In the genomic region with DNA sequence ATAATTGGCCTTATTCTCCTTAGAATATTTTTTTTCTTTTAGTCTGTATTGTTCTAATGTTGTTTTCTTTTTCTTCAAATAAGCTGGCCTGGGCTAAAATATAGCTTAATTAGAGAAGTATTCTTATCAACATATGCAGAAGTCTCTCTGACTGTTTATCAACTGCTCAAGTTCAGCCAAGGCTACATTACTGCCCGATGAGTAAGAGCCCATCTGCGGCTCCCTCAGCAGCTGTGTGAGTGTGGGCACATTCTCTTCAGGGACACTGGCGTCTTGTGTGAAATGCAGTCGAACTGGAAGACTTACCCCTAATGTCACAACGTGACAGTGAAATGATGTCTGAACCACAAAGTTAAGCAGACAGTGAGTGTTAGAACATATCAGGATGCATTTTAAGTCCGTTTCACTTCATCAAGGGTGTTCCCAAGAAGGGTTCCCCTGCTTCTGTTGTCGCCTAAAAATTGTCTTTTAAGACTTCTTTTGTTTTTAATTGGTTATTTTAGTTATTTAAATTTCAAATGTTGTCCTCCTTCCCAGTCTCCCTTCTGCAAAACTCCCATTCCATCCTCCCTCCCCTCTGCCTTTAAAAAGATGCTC, we compare ENCODE assay signal across 10 mouse cellular contexts.
DNase-seq lines count a peak whose midpoint lies in the region; ATAC-seq and TF ChIP-seq lines count a peak whose summit lies in the region.
"Had no signal": no experiment of that assay in that cellular context is flagged by ENCODE, and none has a peak within 500 bp of the region (broad histone marks: within the 10 kb centered on the region; RNA-seq: fewer than 3 reads in every experiment).

No protein-coding gene starts in this region.

- TF ChIP-seq POLR2A in heart, adult 2 months (IDR thresholded peaks at IDR 0.05; ENCODE audit: insufficient read depth, low read depth, low read length): no peak
- TF ChIP-seq POLR2A in myocyte (IDR thresholded peaks at IDR 0.05; ENCODE audit: insufficient read length, low read depth): no peak

- intact Hi-C loops in heart, adult 2 months (cut with DNase I): no loop called here
- intact Hi-C loops in heart, postnatal 25 days (cut with DNase I): loop anchor here (5.0 kb wide), 1 partner anchor 182 kb away; a partner anchor contains a TSS

- no peak for ATAC-seq in activated CD4-positive, CD25-positive, alpha-beta regulatory T cell, adult 4 months
- ATAC-seq: intestine, embryonic 15.5 days had no signal

- H3K4me2 ChIP-seq in myocyte (ENCODE audit: low read depth): peak overlapping the region; percentile 77
- H3K4me2 ChIP-seq: embryonic facial prominence, embryonic 15.5 days; intestine, embryonic 15.5 days had no signal

- TF ChIP-seq EP300 in heart, adult 2 months (IDR thresholded peaks at IDR 0.05; ENCODE audit: insufficient read depth, low read depth, low read length): no peak

- no peak overlapping the region for H3K9ac ChIP-seq in heart, adult 2 months (ENCODE audit: low read depth, low read length)
- H3K9ac ChIP-seq: embryonic facial prominence, embryonic 15.5 days; intestine, embryonic 15.5 days had no signal

- TF ChIP-seq CTCF in heart, adult 2 months (IDR thresholded peaks at IDR 0.05): no peak

- no peaks in the 10 kb centered on the region for H3K27me3 ChIP-seq in heart, adult 2 months (ENCODE audit: control insufficient read depth, insufficient read depth, low read length)
- no peaks in the 10 kb centered on the region for H3K27me3 ChIP-seq in myocyte (ENCODE audit: control insufficient read depth, insufficient read depth, insufficient read length)
- H3K27me3 ChIP-seq: embryonic facial prominence, embryonic 15.5 days; intestine, embryonic 15.5 days had no signal

- H3K4me1 ChIP-seq in heart, adult 2 months (ENCODE audit: control insufficient read depth, insufficient read depth, low read length): no peaks in the 10 kb centered on the region
- H3K4me1 ChIP-seq: embryonic facial prominence, embryonic 15.5 days; intestine, embryonic 15.5 days had no signal

- H3K36me3 ChIP-seq in heart, adult 2 months (ENCODE audit: control insufficient read depth, insufficient read depth, low read length): peaks cover 5% of the 10 kb centered on the region
- H3K36me3 ChIP-seq in myocyte (ENCODE audit: control insufficient read depth, insufficient read depth): no peaks in the 10 kb centered on the region
- H3K36me3 ChIP-seq: embryonic facial prominence, embryonic 15.5 days; intestine, embryonic 15.5 days had no signal

- no peak overlapping the region for H3K4me3 ChIP-seq in heart, adult 2 months
- H3K4me3 ChIP-seq in myocyte: no peak overlapping the region
- H3K4me3 ChIP-seq: embryonic facial prominence, embryonic 15.5 days; intestine, embryonic 15.5 days had no signal

- DNase-seq in heart, adult 2 months: peak in 1 of 2 experiments; percentile 31
- no peak for DNase-seq in heart, postnatal 25 days (ENCODE audit: low spot score)
- DNase-seq in adrenal gland, postnatal 36 days: peak; percentile 8 to 32
- peak; percentile 31 for DNase-seq in heart, postnatal 4 days
- no peak for DNase-seq in layer of hippocampus, postnatal 14 days (ENCODE audit: low spot score in 2 of 2)
- no peak for DNase-seq in kidney, adult 18-20 months

- no peak overlapping the region for H3ac ChIP-seq in myocyte (ENCODE audit: control insufficient read depth, insufficient read length)

- H3K27ac ChIP-seq in heart, adult 2 months: peak overlapping the region; percentile 62
- H3K27ac ChIP-seq: embryonic facial prominence, embryonic 15.5 days; intestine, embryonic 15.5 days had no signal

- no peaks in the 10 kb centered on the region for H3K79me2 ChIP-seq in heart, adult 2 months (replicated peaks; ENCODE audit: control insufficient read depth, insufficient read depth, low read length)
- H3K79me2 ChIP-seq in myocyte (ENCODE audit: control insufficient read depth, insufficient read depth): no peaks in the 10 kb centered on the region

- 21% methylated on average over 7 of the region's 7 CpGs for WGBS in heart, adult 2 months

TF ChIP-seq in myocyte, 11 proteins besides CTCF, POLR2A, EP300 and RAD21:
- TF ChIP-seq TCF12 (IDR thresholded peaks at IDR 0.05; ENCODE audit: insufficient read depth, poor library complexity, severe bottlenecking) (peak; percentile 82), REST (IDR thresholded peaks at IDR 0.05; ENCODE audit: insufficient read depth, insufficient read length) (no peak), MYOG (IDR thresholded peaks at IDR 0.05; ENCODE audit: control insufficient read depth in 1 of 3, insufficient read depth in 1 of 3, insufficient read length in 2 of 3, low read depth in 2 of 3) (peak; percentile 75 to 96 (median 94)), TCF3 (IDR thresholded peaks at IDR 0.05; ENCODE audit: insufficient read length, low read depth) (peak; percentile 42), MYOD1 (IDR thresholded peaks at IDR 0.05; ENCODE audit: control insufficient read depth in 1 of 3, insufficient read length in 2 of 3, low read depth in 2 of 3) (peak; percentile 73 to 94 (median 88)), POLR2AphosphoS2 (IDR thresholded peaks at IDR 0.05; ENCODE audit: insufficient read length, low read depth) (no peak)
TF ChIP-seq in myocyte: peak in this region for 4.

Comparison
In these comparisons a context has a peak if more than half of its experiments do, and no peak if none do; other contexts are left out.
1. DNase-seq: peak in adrenal gland, postnatal 36 days (2 of 2) and heart, postnatal 4 days (single experiment); none in heart, postnatal 25 days (single experiment), layer of hippocampus, postnatal 14 days (0 of 2) and kidney, adult 18-20 months (single experiment).